Mouse (Mus musculus): ENCODE measurements around the gene Ppm1m. TPM values are rescaled to one million over a fixed set of nuclear protein-coding genes. Genes with fewer than 3 reads are reported as not detected.

Gene Ppm1m
- polyA plus RNA-seq, 1 experiment = 20.2 TPM

Other genes with a start within 250 kb of the Ppm1m start
- not detected for gene Col6a5, start 239.1 kb downstream of the Ppm1m start, polyA plus RNA-seq (2012; fragmentation: generic; extraction: Trizol)
- gene Col6a4, start 103.0 kb downstream of the Ppm1m start, polyA plus RNA-seq (2012; fragmentation: generic; extraction: Trizol) = 0.01 TPM
- 1.1 TPM for gene Glyctk, start 41.6 kb downstream of the Ppm1m start, polyA plus RNA-seq (2012; fragmentation: generic; extraction: Trizol)
- gene Wdr82, start 28.8 kb downstream of the Ppm1m start, polyA plus RNA-seq (2012; fragmentation: generic; extraction: Trizol) = 29.5 TPM
- gene Twf2, start 3.4 kb upstream of the Ppm1m start, polyA plus RNA-seq (2012; fragmentation: generic; extraction: Trizol) = 103 TPM
- not detected for gene Tlr9, start 22.9 kb upstream of the Ppm1m start, polyA plus RNA-seq (2012; fragmentation: generic; extraction: Trizol)
- 98.1 TPM for gene Alas1, start 48.9 kb upstream of the Ppm1m start, polyA plus RNA-seq (2012; fragmentation: generic; extraction: Trizol)
- 7.6 TPM for gene Poc1a, start 81.3 kb upstream of the Ppm1m start, polyA plus RNA-seq (2012; fragmentation: generic; extraction: Trizol)
- gene Dusp7, start 168.9 kb upstream of the Ppm1m start, polyA plus RNA-seq (2012; fragmentation: generic; extraction: Trizol) = 8.9 TPM
- gene Rpl29, start 229.7 kb upstream of the Ppm1m start, polyA plus RNA-seq (2012; fragmentation: generic; extraction: Trizol) = 45.1 TPM
- gene Acy1, start 238.6 kb upstream of the Ppm1m start, polyA plus RNA-seq (2012; fragmentation: generic; extraction: Trizol) = 18.1 TPM
- 4.2 TPM for gene Abhd14b, start 247.7 kb upstream of the Ppm1m start, polyA plus RNA-seq (2012; fragmentation: generic; extraction: Trizol)
- gene Abhd14a, start 247.9 kb upstream of the Ppm1m start, polyA plus RNA-seq (2012; fragmentation: generic; extraction: Trizol) = 19.2 TPM

All from myocyte (in vitro differentiated cells).